Mouse (Mus musculus): ENCODE data around the gene Rap1b.

The Rap1b gene

DNA sequence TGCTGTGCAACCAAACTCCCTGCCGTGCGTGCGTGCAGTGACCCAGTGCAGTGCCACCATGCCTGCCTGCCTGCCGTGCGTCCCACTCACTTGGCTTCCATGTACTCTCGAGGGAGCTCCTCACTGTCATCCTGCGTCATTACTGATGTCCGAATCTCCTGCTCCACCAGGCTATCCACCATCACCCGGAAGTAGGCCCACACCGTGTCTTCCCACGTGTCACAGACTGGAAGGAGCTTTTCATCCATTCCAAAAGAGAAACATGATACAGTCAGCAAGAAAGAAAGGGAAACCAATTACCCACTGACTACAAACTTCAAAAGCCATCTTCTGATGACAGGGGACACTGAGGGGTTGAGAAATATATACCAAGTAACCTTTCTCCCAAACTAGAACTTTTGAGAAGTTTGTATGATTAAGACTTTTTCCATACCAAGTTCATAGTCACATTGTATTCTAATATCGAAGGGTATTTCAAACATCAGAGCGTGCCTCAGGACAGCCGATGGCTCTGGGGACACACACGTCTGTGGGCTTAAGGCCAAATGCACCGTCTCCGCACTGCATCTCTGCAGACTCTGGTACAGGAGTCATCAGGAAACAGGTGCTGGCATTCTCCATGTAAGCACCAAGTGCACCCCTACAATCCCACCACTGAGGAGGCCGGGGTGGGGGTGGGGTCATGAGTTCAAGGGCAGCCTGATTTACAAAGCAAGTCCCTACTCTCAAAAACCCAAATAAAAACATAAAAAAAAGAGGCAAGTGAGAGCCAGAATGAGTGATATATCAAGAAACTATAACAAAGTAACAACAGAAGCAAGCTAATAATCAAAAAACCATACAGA lies 75.3 kb downstream of the Rap1b start:
- no peak for DNase-seq (ENCODE audit: low spot score)

DNA sequence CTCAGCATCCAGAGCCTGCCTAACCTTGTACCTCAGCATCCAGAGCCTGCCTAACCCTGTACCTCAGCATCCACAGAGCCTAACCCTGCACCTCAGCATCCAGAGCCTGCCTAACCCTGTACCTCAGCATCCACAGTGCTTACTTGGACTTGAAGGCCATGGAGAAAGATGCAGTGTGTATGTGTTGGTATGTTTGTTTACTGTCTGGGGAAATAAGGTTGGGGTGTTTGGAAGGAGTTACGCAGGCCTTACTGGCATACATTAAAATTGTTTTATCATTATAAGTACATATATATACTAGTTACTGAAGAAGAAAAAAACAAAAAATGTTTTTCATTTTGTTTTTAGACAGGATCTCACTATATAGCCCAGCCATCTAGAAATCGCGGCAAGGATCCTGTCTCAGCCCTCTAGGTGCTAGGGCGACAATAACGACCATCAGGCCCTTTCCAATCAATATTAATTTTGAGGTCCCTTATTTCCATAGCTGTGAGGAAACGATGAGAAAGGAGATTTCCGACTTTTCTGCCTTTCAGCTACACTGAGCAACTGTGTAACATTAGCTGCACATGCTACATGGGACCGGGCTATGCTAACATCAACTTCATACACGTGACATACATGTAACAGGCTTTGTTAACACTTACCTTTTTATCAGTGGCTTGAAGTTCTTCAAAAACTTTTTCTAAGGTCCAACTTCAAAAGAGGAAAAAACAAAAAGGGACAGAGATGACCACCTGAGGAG lies 76.1 kb downstream of the Rap1b start:
- no peak for DNase-seq (ENCODE audit: low spot score)

DNA sequence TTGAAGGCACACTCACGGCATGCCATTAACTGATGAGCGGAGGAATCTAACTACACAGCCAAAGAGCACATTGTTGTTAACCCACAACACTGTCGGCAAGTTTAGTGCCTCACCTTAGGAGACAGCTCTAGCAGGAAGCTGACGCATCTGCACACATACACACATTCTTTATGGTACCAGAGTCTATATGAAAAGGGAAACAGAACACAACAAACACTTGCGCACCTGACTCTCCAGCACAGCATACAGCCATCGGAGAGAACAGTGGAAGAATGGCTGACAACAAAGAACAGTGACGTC lies 77.7 kb downstream of the Rap1b start:
- no peak for DNase-seq (ENCODE audit: low spot score)

DNA sequence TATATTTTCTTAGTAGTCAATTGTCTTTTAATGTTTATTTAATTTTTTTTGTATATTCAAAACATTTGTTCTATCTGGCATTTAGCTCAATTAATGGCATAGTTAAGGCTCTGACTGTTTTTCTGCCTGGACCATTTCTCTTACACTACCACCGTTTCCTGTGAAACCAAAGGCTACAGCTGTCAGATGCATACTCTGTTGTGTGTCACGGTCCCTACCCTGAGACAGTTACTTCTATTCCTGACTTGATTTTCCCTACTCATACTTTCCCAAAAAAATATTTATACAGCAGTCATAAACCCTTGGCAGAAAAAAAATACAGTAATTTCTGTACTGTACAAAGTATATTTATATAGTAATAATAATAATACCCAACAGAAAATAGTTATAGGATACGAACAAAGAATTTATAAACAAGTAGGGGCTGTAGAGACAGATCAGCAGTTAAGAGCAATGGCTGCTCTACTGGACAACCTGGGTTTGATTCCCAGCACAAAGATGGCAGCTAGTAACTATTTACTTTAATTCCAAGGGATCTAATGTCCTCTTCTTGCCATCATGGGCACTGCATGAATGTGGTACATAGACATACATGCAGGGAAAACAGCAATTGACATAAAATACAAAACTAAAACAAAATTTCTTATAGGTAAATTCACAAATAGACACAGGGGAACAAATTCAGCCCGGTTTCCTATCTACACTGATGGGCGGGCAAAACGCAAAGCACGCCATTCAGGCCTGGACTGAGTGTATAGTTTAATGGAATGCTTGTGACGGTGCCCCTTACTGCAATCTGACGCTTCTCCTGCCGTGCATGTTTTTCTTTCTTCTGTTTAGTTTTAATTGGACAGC lies 78.3 kb downstream of the Rap1b start:
- no peak for DNase-seq (ENCODE audit: low spot score)

DNA sequence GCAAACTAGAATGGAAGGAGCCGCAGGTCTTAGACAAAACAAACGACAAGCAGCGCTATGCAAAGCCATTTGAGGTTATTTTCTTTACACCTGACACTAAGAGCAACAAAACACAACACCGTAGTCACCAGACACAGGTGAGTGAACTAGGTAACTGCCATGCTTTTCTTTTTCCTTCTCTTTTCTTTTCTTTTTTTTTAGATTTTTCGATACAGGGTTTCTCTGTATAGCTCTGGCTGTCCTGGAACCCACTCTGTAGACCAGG lies 79.0 kb downstream of the Rap1b start:
- no peak for DNase-seq (ENCODE audit: low spot score)

DNA sequence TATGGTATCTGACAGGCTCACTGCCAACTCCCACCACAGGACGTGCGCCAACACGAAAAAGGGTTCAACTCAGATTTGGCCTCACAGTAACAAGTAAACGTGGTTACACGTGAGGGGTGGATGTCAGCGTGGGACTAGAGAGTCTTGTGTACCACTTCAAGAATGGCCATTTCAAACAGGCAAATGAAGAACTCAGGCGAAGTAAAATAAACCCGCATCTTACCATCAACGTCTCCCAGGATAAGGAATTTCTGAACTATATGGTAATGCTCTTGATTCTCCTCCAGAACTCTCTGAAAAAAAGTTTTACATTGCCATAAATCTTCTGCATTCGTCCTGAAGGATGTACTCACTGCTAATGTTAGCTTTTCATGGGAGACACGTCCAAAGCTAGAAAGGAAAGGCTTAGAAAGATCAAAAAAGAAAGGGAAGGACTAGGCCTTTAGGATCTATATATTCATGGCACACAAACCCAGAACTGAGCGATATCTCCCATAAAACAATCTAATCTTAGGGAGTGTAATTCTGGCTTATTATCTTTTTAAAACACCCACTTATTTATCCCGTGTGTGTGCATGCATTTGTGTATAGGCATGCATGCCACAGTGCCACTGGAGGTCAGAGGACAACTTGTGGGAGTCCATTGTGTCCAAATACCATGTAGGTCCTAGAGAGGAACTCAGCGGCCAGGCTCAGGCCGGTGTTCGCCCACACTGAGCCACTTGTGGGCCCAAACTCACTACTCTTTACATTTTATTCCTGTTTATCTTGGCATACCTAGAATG lies 79.5 kb downstream of the Rap1b start:
- no peak for DNase-seq (ENCODE audit: low spot score)

DNA sequence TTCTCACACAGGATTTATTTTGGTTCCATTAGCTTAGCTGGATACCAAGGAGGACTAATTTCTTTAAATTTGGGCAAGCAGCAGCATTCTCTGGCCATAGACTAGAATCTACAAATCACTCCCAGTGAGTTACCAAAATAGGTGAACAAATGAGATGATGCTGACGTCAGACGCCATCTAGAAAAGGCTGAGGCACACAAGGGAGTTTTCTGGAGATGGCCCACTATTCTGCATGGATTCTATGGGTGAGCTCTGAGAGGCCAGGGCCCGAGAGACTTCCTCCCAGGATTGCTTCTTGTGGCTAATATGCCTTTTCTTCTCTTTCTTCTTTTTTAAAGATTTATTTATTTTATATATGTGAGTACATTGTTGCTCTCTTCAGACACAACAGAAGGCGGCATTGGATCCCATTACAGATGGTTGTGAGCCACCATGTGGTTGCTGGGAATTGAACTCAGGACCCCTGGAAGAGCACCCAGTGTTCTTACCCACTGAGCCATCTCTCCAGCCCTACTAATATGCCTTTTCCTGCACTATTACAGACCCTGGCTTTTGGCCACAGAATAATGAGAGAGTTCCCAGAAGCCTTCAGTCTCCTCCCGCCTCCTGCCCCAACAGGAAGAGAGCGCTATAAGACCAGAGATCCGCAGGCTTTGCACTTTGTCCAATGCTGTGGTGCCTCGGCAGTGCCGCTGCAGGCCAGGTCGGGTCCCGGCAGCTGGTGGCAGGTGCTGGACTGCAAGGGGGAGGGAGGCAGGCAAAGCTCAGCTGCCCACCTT lies 80.5 kb downstream of the Rap1b start:
- DNase-seq (ENCODE audit: low spot score), result no peak

DNA sequence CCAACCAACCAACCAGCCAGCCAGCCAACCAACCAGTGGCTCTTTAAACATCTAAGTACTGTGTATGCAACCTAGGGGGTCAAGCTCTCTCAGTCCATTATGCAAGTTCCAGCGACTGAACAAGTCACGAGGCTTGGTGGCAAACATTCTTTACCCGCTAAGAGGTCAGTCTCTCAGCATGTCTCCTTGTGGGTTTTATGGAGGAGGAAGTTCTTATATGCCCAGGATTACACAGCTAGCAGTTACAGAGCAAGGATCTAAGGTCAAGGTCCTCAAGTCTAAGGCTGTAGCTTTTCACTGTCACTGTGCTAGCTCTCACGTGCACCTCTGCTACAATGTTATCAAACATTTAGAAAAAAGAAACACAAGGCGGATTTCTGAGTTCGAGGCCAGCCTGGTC lies 81.2 kb downstream of the Rap1b start:
- no peak for DNase-seq (ENCODE audit: low spot score)
